Mouse (Mus musculus): ENCODE measurements around the gene Cxcl2.

Gene Cxcl2

GRCm38 (mm10) chr5:90903339-90904020 lies at the start of gene Cxcl2:
Cxcl2 (plus strand) TSS chr5:90903871.
- DNase-seq (ENCODE audit: low spot score), result no peak

- no peak for DNase-seq (ENCODE audit: low spot score)
These were observed 48.1 kb upstream of the Cxcl2 start for GRCm38 (mm10) chr5:90855308-90856230.

GRCm38 (mm10) chr5:90857463-90857862 lies 46.2 kb upstream of the Cxcl2 start:
- no peak for DNase-seq (ENCODE audit: low spot score)

- no peak for DNase-seq (ENCODE audit: low spot score)
These were observed 45.2 kb upstream of the Cxcl2 start for GRCm38 (mm10) chr5:90858429-90858828.

GRCm38 (mm10) chr5:90859031-90859430 lies 44.6 kb upstream of the Cxcl2 start:
- DNase-seq (ENCODE audit: low spot score), result no peak

- DNase-seq (ENCODE audit: low spot score), result no peak
These were observed 41.7 kb upstream of the Cxcl2 start for GRCm38 (mm10) chr5:90861876-90862375.

- no peak for DNase-seq (ENCODE audit: low spot score)
These were observed 36.9 kb upstream of the Cxcl2 start for GRCm38 (mm10) chr5:90866770-90867169.

- DNase-seq (ENCODE audit: low spot score), result no peak
These were observed 31.3 kb upstream of the Cxcl2 start for GRCm38 (mm10) chr5:90872377-90872776.

GRCm38 (mm10) chr5:90876045-90876444 lies 27.6 kb upstream of the Cxcl2 start:
- DNase-seq (ENCODE audit: low spot score), result no peak

- no peak for DNase-seq (ENCODE audit: low spot score)
These were observed 27.0 kb upstream of the Cxcl2 start for GRCm38 (mm10) chr5:90876471-90877172.

- DNase-seq (ENCODE audit: low spot score), result no peak
These were observed 26.5 kb upstream of the Cxcl2 start for GRCm38 (mm10) chr5:90877173-90877512.

GRCm38 (mm10) chr5:90879307-90880014 lies 24.2 kb upstream of the Cxcl2 start:
- no peak for DNase-seq (ENCODE audit: low spot score)

GRCm38 (mm10) chr5:90880335-90880850 lies 23.3 kb upstream of the Cxcl2 start:
- DNase-seq (ENCODE audit: low spot score), result no peak

- DNase-seq (ENCODE audit: low spot score), result no peak
These were observed 22.6 kb upstream of the Cxcl2 start for GRCm38 (mm10) chr5:90881021-90881420.

GRCm38 (mm10) chr5:90881682-90882081 lies 22.0 kb upstream of the Cxcl2 start:
- DNase-seq (ENCODE audit: low spot score), result no peak

- DNase-seq (ENCODE audit: low spot score), result no peak
These were observed 21.5 kb upstream of the Cxcl2 start for GRCm38 (mm10) chr5:90882146-90882545.

GRCm38 (mm10) chr5:90884628-90885242 lies 18.9 kb upstream of the Cxcl2 start:
- no peak for DNase-seq (ENCODE audit: low spot score)

GRCm38 (mm10) chr5:90888661-90889060 lies 15.0 kb upstream of the Cxcl2 start:
- DNase-seq (ENCODE audit: low spot score), result no peak

GRCm38 (mm10) chr5:90890519-90891463 lies 12.9 kb upstream of the Cxcl2 start, which contains the start of gene Cxcl1:
Cxcl1 (plus strand) TSS chr5:90891241.
- DNase-seq (ENCODE audit: low spot score), result no peak

GRCm38 (mm10) chr5:90891464-90891813 lies 12.2 kb upstream of the Cxcl2 start:
- DNase-seq (ENCODE audit: low spot score), result no peak
